8 mouse cellular contexts compared by ENCODE assay signal in genomic region chr4:133407114-133407787, GRCm38 (mm10). TPM values are rescaled to one million over a fixed set of nuclear protein-coding genes. Genes with fewer than 3 reads are reported as not detected.
DNase-seq lines count a peak whose midpoint lies in the region; ATAC-seq and TF ChIP-seq lines count a peak whose summit lies in the region.

No protein-coding gene starts in this region.

- no peaks in the 10 kb centered on the region for H3K27me3 ChIP-seq in heart, embryonic 12.5 days (replicated peaks)
- H3K27me3 ChIP-seq in limb, embryonic 14.5 days (ENCODE audit: control insufficient read depth, insufficient read depth, low read length), result no peaks in the 10 kb centered on the region

- TF ChIP-seq POLR2A in limb, embryonic 14.5 days (IDR thresholded peaks at IDR 0.05; ENCODE audit: borderline replicate concordance, extremely low read depth, insufficient read depth, insufficient read length), result no peak

- peak; percentile 39; the same call in 1 of the 2 replicates for ATAC-seq in heart, embryonic 12.5 days (ENCODE audit: insufficient number of reproducible peaks, low FRiP score)
- ATAC-seq in limb, embryonic 14.5 days (ENCODE audit: low FRiP score, low read depth), result no peak

- H3K9ac ChIP-seq in heart, embryonic 12.5 days, result peak overlapping the region; percentile 25
- no peak overlapping the region; the same call in 1 of the 2 replicates for H3K9ac ChIP-seq in limb, embryonic 14.5 days (ENCODE audit: low read depth, low read length, severe bottlenecking)

- DNase-seq in cerebellum, postnatal 14 days, result peak; percentile 77 to 78
- DNase-seq in cerebellum, adult 11 months, result no peak
- peak; percentile 72 for DNase-seq in Muller cell, postnatal 12 days (ENCODE audit: inconsistent ontology term)
- peak; percentile 40 for DNase-seq in limb, embryonic 14.5 days (ENCODE audit: low spot score)
- DNase-seq in retina, postnatal 1 day, result no peak
- DNase-seq in left cerebral cortex, adult 11 months (ENCODE audit: low spot score), result no peak
- DNase-seq in embryo, embryonic 10 days (ENCODE audit: low spot score), result no peak

- no peak overlapping the region for H3K4me3 ChIP-seq in heart, embryonic 12.5 days
- H3K4me3 ChIP-seq in limb, embryonic 14.5 days (replicated peaks; ENCODE audit: low read length), result no peak overlapping the region

- 0 out of 2 replicates have a peak overlapping the region, but pooled peaks have one; percentile 5 for H3K4me2 ChIP-seq in heart, embryonic 12.5 days
- 0 out of 2 replicates have a peak overlapping the region, but pooled peaks have one; percentile 5 for H3K4me2 ChIP-seq in limb, embryonic 14.5 days (replicated peaks; ENCODE audit: low read depth, low read length, severe bottlenecking)

- WGBS in heart, embryonic 12.5 days, result 52% methylated on average over 6 of the region's 6 CpGs
- WGBS in limb, embryonic 14.5 days, result 55% methylated on average over 6 of the region's 6 CpGs

- peak overlapping the region; percentile 70 for H3K27ac ChIP-seq in heart, embryonic 12.5 days (ENCODE audit: poor library complexity, severe bottlenecking)
- H3K27ac ChIP-seq in limb, embryonic 14.5 days (replicated peaks; ENCODE audit: low read depth, low read length), result peak overlapping the region; percentile 48; the same call in 1 of the 2 replicates

- peaks cover 7% of the 10 kb centered on the region for H3K36me3 ChIP-seq in heart, embryonic 12.5 days
- H3K36me3 ChIP-seq in limb, embryonic 14.5 days (ENCODE audit: control insufficient read depth, insufficient read depth, low read length), result peaks cover 10% of the 10 kb centered on the region; the same call in 1 of the 2 replicates

- peaks cover 37% of the 10 kb centered on the region for H3K4me1 ChIP-seq in heart, embryonic 12.5 days (replicated peaks)
- H3K4me1 ChIP-seq in limb, embryonic 14.5 days (ENCODE audit: control insufficient read depth, insufficient read depth, low read length), result peaks cover 15% of the 10 kb centered on the region

- H3K9me3 ChIP-seq in heart, embryonic 12.5 days (replicated peaks), result no peaks in the 10 kb centered on the region
- H3K9me3 ChIP-seq in limb, embryonic 14.5 days (ENCODE audit: control insufficient read depth, low read length), result no peaks in the 10 kb centered on the region

RNA-seq across cellular contexts. Expression of gene Slc9a1, which starts 37.7 kb away (rescaled TPM):
- polyA plus RNA-seq in heart, embryonic 12.5 days (2016; fragmentation: Nextera tagmentation; extraction: Ambion mirVana), result 7.3 and 8.8 TPM in 2 replicates
- polyA plus RNA-seq in limb, embryonic 14.5 days (2012; rRNA removed), result 36.7 and 46.7 TPM in 2 replicates
- polyA plus RNA-seq in limb, embryonic 14.5 days (2014; fragmentation: Nextera tagmentation; extraction: Ambion mirVana), result 11.4 and 11.5 TPM in 2 replicates

RNA-seq across cellular contexts. Expression of gene Wdtc1, which starts 54.0 kb away (rescaled TPM):
- polyA plus RNA-seq in heart, embryonic 12.5 days (2016; fragmentation: Nextera tagmentation; extraction: Ambion mirVana), result 16.1 and 17.9 TPM in 2 replicates
- polyA plus RNA-seq in limb, embryonic 14.5 days (2012; rRNA removed), result 27.8 and 35.9 TPM in 2 replicates
- polyA plus RNA-seq in limb, embryonic 14.5 days (2014; fragmentation: Nextera tagmentation; extraction: Ambion mirVana), result 17.6 and 18.6 TPM in 2 replicates

Comparison
In these comparisons a context has a peak if more than half of its experiments do, and no peak if none do; other contexts are left out.
1. DNase-seq: peak in cerebellum, postnatal 14 days (2 of 2), Muller cell, postnatal 12 days (single experiment) and limb, embryonic 14.5 days (single experiment); none in cerebellum, adult 11 months (single experiment), retina, postnatal 1 day (single experiment), left cerebral cortex, adult 11 months (single experiment) and embryo, embryonic 10 days (single experiment).